Mouse (Mus musculus): ENCODE results near the gene Misp. TPM values are rescaled to one million over a fixed set of nuclear protein-coding genes. Genes with fewer than 3 reads are reported as not detected.

The Misp gene
- polyA plus RNA-seq, 1 experiment from 2014 or later, result 10.5 TPM

DNA sequence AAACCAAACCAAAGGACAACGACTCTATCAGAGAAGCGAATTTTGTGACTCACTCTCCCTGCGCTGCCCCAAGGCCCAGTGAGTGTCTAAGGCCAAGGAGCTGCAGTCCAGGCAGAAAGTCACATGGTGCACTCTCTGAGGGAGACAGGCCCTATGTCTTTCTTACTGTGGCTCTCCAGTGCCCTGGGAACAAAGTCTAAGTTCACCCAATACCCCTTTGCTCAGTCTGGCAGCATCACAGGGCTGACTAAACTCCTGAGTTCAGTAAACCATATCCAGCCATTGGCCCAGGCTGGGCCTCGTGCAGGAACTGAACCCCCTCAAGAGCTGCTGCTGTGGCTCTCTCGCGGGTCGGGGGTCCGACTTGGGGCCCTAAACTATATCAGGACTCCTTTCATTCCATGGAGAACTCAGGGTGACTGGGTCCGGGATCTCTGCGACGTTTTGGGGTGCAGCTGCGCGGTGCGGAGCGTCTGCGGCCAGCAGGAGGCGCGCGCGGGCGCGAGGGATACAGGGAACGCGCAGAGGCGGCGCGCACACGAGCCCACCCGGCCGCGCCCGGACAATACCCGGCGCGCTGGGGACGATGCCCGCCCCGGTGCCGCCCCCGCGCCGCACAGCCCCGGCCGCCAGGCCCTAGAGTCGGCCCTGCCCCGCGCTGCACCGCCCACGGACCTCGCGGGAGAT, 27.6 kb upstream of the Misp start, which contains the start of gene Palm:
Palm (plus strand) TSS at position 522 of the 687 bp plus-strand sequence.
- peak; percentile 69 for DNase-seq (ENCODE audit: low spot score)
- Histone ChIP-seq H3K9ac (replicated peaks; ENCODE audit: low read depth) (peak within 1 kb of the TSS; percentile 48), H3K27ac (ENCODE audit: low read length) (peak within 1 kb of the TSS; percentile 51; the same call in 1 of the 2 replicates), H3K4me3 (ENCODE audit: low read depth, low read length) (peak within 1 kb of the TSS; percentile 73), H3K9me3 (ENCODE audit: low read length) (no peaks in the 10 kb centered on the region), H3K4me1 (ENCODE audit: insufficient read depth, low read depth, low read length) (peaks cover 10% of the 10 kb centered on the region; the same call in 1 of the 2 replicates), H3K36me3 (ENCODE audit: insufficient read depth, low read length) (no peaks in the 10 kb centered on the region), H3K4me2 (replicated peaks; ENCODE audit: low read depth, low read length) (peak within 1 kb of the TSS; percentile 93), H3K27me3 (replicated peaks; ENCODE audit: insufficient read depth, low read length) (no peaks in the 10 kb centered on the region)
- ATAC-seq, result peak; percentile 67
- TF ChIP-seq EP300 (IDR thresholded peaks at IDR 0.05) (no peak), CTCF (IDR thresholded peaks at IDR 0.05) (peak; percentile 83)
- 6% methylated on average over 39 of the region's 51 CpGs for WGBS

DNA sequence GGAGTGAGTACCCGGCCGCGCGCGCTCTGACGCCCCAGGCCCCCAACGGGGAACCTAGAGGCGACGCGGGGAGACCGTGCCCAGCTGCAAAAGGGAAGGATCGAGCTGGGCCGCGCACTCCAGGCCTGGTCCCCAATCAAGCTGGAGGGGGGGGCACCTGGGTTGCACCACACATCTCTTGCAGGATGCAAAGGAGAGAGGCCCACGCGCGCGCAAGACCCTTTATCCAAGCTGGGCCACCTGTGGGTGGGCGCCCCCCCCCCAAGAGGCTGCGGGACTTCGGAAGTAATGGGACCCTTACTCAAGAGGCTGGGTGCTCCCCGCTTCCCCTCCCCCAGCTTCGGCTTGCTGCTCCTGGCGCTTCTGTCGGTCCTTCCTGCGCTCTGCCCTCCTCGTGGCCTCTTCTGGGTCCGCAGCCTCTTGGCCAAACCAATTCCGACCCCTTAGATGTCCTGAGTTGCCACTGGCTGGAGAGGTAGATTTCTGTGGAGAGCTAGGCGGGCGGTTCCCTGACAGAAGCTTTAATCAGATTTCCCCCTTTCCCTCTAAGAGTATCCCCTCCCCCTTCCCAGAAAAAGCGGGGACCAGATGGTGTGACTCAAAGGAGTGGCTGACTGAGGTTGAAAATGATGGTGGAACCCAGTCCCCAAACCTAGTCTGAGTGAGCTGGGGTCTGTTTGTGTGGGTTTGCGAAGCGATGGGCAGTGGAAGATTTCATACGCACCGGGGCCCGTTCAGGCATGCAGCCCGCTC, 26.9 kb upstream of the Misp start:
- 7% methylated on average over 37 of the region's 38 CpGs for WGBS
- no peaks in the 10 kb centered on the region for H3K9me3 ChIP-seq (ENCODE audit: low read length)
- H3K4me3 ChIP-seq (ENCODE audit: low read depth, low read length), result peak overlapping the region; percentile 73
- H3K9ac ChIP-seq (replicated peaks; ENCODE audit: low read depth), result peak overlapping the region; percentile 48
- ATAC-seq (peak; percentile 10), DNase-seq (ENCODE audit: low spot score) (no peak)
- no peaks in the 10 kb centered on the region for H3K27me3 ChIP-seq (replicated peaks; ENCODE audit: insufficient read depth, low read length)
- H3K27ac ChIP-seq (ENCODE audit: low read length), result peak overlapping the region; percentile 51; the same call in 1 of the 2 replicates
- H3K36me3 ChIP-seq (ENCODE audit: insufficient read depth, low read length), result no peaks in the 10 kb centered on the region
- peak overlapping the region; percentile 93 for H3K4me2 ChIP-seq (replicated peaks; ENCODE audit: low read depth, low read length)
- H3K4me1 ChIP-seq (ENCODE audit: insufficient read depth, low read depth, low read length), result peaks cover 10% of the 10 kb centered on the region; the same call in 1 of the 2 replicates
- TF ChIP-seq CTCF (IDR thresholded peaks at IDR 0.05) (no peak), EP300 (IDR thresholded peaks at IDR 0.05) (no peak)

DNA sequence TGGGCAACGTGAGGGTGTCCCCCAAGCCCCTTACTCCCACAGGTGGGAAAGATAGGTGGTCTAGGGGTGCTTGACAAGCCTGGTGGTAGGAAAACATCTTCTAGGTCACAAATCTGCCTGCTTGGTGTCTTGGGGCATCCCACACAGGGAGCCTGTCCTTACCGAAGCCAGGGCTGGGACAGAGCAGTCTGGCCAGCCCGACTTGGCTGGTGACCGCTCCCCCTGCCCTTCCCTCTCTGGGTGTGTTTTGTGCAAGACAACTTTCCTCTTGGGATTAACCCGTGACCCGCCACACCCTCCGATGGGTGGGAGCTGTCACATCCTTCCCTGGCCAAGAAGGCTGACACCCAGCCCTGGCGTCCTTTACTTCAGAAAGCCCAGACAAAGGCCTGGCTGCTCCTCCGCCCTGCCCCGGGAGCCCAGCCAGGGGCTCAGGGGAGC, 26.3 kb upstream of the Misp start:
- H3K4me1 ChIP-seq (ENCODE audit: insufficient read depth, low read depth, low read length), result peaks cover 10% of the 10 kb centered on the region; the same call in 1 of the 2 replicates
- peak overlapping the region; percentile 48; the same call in 1 of the 2 replicates for H3K9ac ChIP-seq (replicated peaks; ENCODE audit: low read depth)
- 13% methylated on average over 10 of the region's 10 CpGs for WGBS
- no peaks in the 10 kb centered on the region for H3K36me3 ChIP-seq (ENCODE audit: insufficient read depth, low read length)
- ATAC-seq (peak; percentile 80), DNase-seq (ENCODE audit: low spot score) (peak; percentile 79)
- H3K27me3 ChIP-seq (replicated peaks; ENCODE audit: insufficient read depth, low read length), result no peaks in the 10 kb centered on the region
- peak overlapping the region; percentile 73 for H3K4me3 ChIP-seq (ENCODE audit: low read depth, low read length)
- peak overlapping the region; percentile 93 for H3K4me2 ChIP-seq (replicated peaks; ENCODE audit: low read depth, low read length)
- H3K27ac ChIP-seq (ENCODE audit: low read length), result peak overlapping the region; percentile 51; the same call in 1 of the 2 replicates
- no peaks in the 10 kb centered on the region for H3K9me3 ChIP-seq (ENCODE audit: low read length)
- TF ChIP-seq EP300 (IDR thresholded peaks at IDR 0.05), result no peak
- no peak for TF ChIP-seq CTCF (IDR thresholded peaks at IDR 0.05)

DNA sequence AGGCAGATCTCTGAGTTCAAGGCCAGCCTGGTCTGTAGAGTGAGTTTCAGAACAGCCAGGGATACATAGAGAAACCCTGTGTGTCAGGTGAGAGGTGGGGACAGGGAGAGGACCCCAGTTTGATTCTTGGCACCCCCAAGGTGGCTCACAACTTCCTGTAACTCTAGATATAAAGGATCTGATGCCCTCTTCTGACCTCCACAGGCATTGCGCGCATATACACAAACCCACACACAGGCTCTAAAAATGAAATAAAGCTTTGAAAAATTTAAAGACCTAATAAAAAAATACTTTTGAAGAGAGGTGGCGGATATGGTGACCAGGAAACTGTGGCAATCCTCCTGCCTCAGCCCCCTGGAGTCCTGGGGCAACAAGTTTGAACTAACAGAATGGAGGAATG, 24.9 kb upstream of the Misp start:
- Histone ChIP-seq H3K4me3 (ENCODE audit: low read depth, low read length) (no peak overlapping the region), H3K27me3 (replicated peaks; ENCODE audit: insufficient read depth, low read length) (no peaks in the 10 kb centered on the region), H3K36me3 (ENCODE audit: insufficient read depth, low read length) (no peaks in the 10 kb centered on the region), H3K4me1 (ENCODE audit: insufficient read depth, low read depth, low read length) (peaks cover 10% of the 10 kb centered on the region; the same call in 1 of the 2 replicates), H3K9ac (replicated peaks; ENCODE audit: low read depth) (no peak overlapping the region), H3K27ac (ENCODE audit: low read length) (no peak overlapping the region), H3K4me2 (replicated peaks; ENCODE audit: low read depth, low read length) (no peak overlapping the region), H3K9me3 (ENCODE audit: low read length) (no peaks in the 10 kb centered on the region)
- no peak for ATAC-seq
- DNase-seq (ENCODE audit: low spot score), result no peak
- TF ChIP-seq CTCF (IDR thresholded peaks at IDR 0.05) (peak; percentile 10; the same call in 1 of the 2 replicates), EP300 (IDR thresholded peaks at IDR 0.05) (no peak)
- 97% methylated on average over 3 of the region's 3 CpGs for WGBS

DNA sequence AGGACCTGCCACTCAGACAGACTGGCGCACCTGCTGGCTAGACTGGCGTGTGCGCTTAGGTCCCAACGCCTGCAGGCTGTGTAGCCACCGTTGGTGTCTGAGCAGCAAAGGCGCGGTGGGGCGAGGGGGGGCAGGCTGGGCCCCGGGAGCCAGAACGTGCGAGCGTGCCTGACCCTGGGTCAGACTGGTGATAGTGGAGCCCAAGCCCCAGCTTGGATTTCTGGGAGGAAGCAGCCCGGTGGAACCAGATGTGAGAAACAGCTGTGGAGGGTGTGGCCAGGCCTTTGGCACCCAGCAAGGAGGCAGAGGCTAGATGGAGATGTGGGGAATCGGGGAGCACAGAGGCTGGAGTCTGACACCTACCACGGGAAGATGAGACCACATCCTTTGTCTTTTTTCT, 23.5 kb upstream of the Misp start:
- H3K4me3 ChIP-seq (ENCODE audit: low read depth, low read length), result no peak overlapping the region
- H3K9me3 ChIP-seq (ENCODE audit: low read length), result no peaks in the 10 kb centered on the region
- TF ChIP-seq EP300 (IDR thresholded peaks at IDR 0.05) (no peak), CTCF (IDR thresholded peaks at IDR 0.05) (no peak)
- no peak overlapping the region for H3K27ac ChIP-seq (ENCODE audit: low read length)
- peaks cover 10% of the 10 kb centered on the region; the same call in 1 of the 2 replicates for H3K4me1 ChIP-seq (ENCODE audit: insufficient read depth, low read depth, low read length)
- DNase-seq (ENCODE audit: low spot score) (no peak), ATAC-seq (no peak)
- no peak overlapping the region for H3K9ac ChIP-seq (replicated peaks; ENCODE audit: low read depth)
- H3K4me2 ChIP-seq (replicated peaks; ENCODE audit: low read depth, low read length), result no peak overlapping the region
- no peaks in the 10 kb centered on the region for H3K27me3 ChIP-seq (replicated peaks; ENCODE audit: insufficient read depth, low read length)
- WGBS, result 49% methylated on average over 15 of the region's 15 CpGs
- no peaks in the 10 kb centered on the region for H3K36me3 ChIP-seq (ENCODE audit: insufficient read depth, low read length)

DNA sequence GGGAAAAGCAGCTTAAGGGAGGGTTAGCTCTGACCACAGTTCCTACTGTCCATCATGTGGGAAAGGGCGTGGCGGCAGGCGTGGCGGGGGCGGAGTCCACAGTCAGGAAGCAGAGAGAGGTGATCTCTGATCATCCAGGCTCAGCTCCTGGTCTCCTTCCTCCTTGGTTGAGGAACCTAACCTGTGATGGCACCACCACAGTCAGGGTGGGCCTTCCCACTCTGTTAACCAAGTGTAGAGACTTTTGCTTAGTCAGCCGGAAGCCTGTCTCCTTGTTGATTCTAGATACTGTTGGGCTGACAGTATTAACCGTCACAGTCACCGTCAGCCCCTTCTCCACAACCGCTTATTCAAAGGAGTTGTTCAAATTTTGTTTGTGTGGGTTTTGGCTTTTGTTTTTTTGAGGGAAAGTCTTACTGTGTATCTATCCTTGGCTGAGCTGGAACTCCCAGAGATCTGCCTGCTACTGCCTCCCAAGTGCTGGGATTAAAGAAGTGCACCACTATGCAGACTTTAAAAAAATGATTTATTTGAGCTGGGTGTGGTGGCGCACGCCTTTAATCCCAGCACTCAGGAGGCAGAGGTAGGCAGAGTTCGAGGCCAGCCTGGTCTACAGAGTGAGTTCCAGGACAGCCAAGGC, 22.4 kb upstream of the Misp start:
- no peak for TF ChIP-seq EP300 (IDR thresholded peaks at IDR 0.05)
- TF ChIP-seq CTCF (IDR thresholded peaks at IDR 0.05), result no peak
- H3K9me3 ChIP-seq (ENCODE audit: low read length), result no peaks in the 10 kb centered on the region
- no peaks in the 10 kb centered on the region for H3K27me3 ChIP-seq (replicated peaks; ENCODE audit: insufficient read depth, low read length)
- no peak overlapping the region for H3K27ac ChIP-seq (ENCODE audit: low read length)
- DNase-seq (ENCODE audit: low spot score) (no peak), ATAC-seq (no peak)
- no peaks in the 10 kb centered on the region for H3K36me3 ChIP-seq (ENCODE audit: insufficient read depth, low read length)
- H3K4me2 ChIP-seq (replicated peaks; ENCODE audit: low read depth, low read length), result no peak overlapping the region
- H3K9ac ChIP-seq (replicated peaks; ENCODE audit: low read depth), result no peak overlapping the region
- WGBS, result 85% methylated on average over 12 of the region's 12 CpGs
- H3K4me1 ChIP-seq (ENCODE audit: insufficient read depth, low read depth, low read length), result peaks cover 10% of the 10 kb centered on the region; the same call in 1 of the 2 replicates
- H3K4me3 ChIP-seq (ENCODE audit: low read depth, low read length), result no peak overlapping the region
